In genomic region chr5:110434816-110435215, GRCm38 (mm10) we compare ENCODE assay signal across 10 mouse cellular contexts. TPM values are rescaled to one million over a fixed set of nuclear protein-coding genes. Genes with fewer than 3 reads are reported as not detected.
A peak's percentile ranks its signal among the peaks of the same experiment; 100 is the strongest.
DNase-seq lines count a peak whose midpoint lies in the region; ATAC-seq lines count a peak whose summit lies in the region.
"Had no signal": no experiment of that assay in that cellular context is flagged by ENCODE, and none has a peak within 500 bp of the region (broad histone marks: within the 10 kb centered on the region; RNA-seq: fewer than 3 reads in every experiment).

No protein-coding gene starts in this region.

- no peak for ATAC-seq in hindbrain, embryonic 11.5 days (ENCODE audit: low FRiP score)
- ATAC-seq in hematopoietic stem cell, adult 5-6 weeks (replicated peaks in 1 of 2; ENCODE audit: insufficient read depth in 1 of 2, low FRiP score in 2 of 2, low TSS enrichment in 1 of 2, low read depth in 1 of 2, poor library complexity in 2 of 2, severe bottlenecking in 2 of 2), result peak; percentile 37 to 38; a peak in 2 of 4 replicates
- no peak; the same call in 1 of the 2 replicates for ATAC-seq in kidney, embryonic 16.5 days (ENCODE audit: low FRiP score, low TSS enrichment)

- no peak overlapping the region for H3K4me3 ChIP-seq in hindbrain, embryonic 11.5 days (ENCODE audit: low read depth, low read length)
- H3K4me3 ChIP-seq in hindbrain, embryonic 10.5 days, result no peak overlapping the region
- no peak overlapping the region for H3K4me3 ChIP-seq in kidney, embryonic 16.5 days (ENCODE audit: low read length)

- DNase-seq in hindbrain, embryonic 11.5 days (ENCODE audit: low spot score), result peak; percentile 18
- DNase-seq in hindbrain, embryonic 10.5 days (ENCODE audit: low spot score), result no peak
- DNase-seq in A20 (ENCODE audit: low read depth, low spot score) (peak; percentile 41), MN1 (ENCODE audit: low spot score) (peak; percentile 20)
- DNase-seq in spleen, postnatal 36 days (ENCODE audit: low spot score in 2 of 2), result no peak
- DNase-seq in lung, postnatal 36 days, result no peak
- DNase-seq: lung, postnatal 4 days had no signal

- H3K9ac ChIP-seq in hindbrain, embryonic 11.5 days (ENCODE audit: low read depth, low read length), result no peak overlapping the region
- no peak overlapping the region for H3K9ac ChIP-seq in kidney, embryonic 16.5 days (replicated peaks; ENCODE audit: low read length)

- H3K4me2 ChIP-seq in hindbrain, embryonic 11.5 days (replicated peaks; ENCODE audit: low read depth, low read length), result no peak overlapping the region
- no peak overlapping the region for H3K4me2 ChIP-seq in kidney, embryonic 16.5 days (replicated peaks; ENCODE audit: low read depth, low read length)
- H3K4me2 ChIP-seq: heart, embryonic 11.5 days had no signal

- H3K4me1 ChIP-seq in hindbrain, embryonic 11.5 days (replicated peaks; ENCODE audit: control insufficient read depth, insufficient read depth, low read length), result no peaks in the 10 kb centered on the region
- peaks cover 29% of the 10 kb centered on the region for H3K4me1 ChIP-seq in hindbrain, embryonic 10.5 days (replicated peaks)
- peaks cover 3% of the 10 kb centered on the region; the same call in 1 of the 2 replicates for H3K4me1 ChIP-seq in kidney, embryonic 16.5 days (ENCODE audit: insufficient read depth, low read length)

- no peaks in the 10 kb centered on the region for H3K9me3 ChIP-seq in hindbrain, embryonic 11.5 days (ENCODE audit: control insufficient read depth, low read length)
- H3K9me3 ChIP-seq in hindbrain, embryonic 10.5 days, result no peaks in the 10 kb centered on the region
- H3K9me3 ChIP-seq in kidney, embryonic 16.5 days (ENCODE audit: low read length), result no peaks in the 10 kb centered on the region

- no peaks in the 10 kb centered on the region for H3K27me3 ChIP-seq in hindbrain, embryonic 11.5 days (ENCODE audit: control insufficient read depth, insufficient read depth, low read length)
- no peaks in the 10 kb centered on the region for H3K27me3 ChIP-seq in hindbrain, embryonic 10.5 days (ENCODE audit: insufficient read depth, poor library complexity, severe bottlenecking)
- no peaks in the 10 kb centered on the region for H3K27me3 ChIP-seq in kidney, embryonic 16.5 days (ENCODE audit: insufficient read depth, low read length)

- no peak overlapping the region for H3K27ac ChIP-seq in hindbrain, embryonic 11.5 days (ENCODE audit: low read depth, low read length)
- no peak overlapping the region for H3K27ac ChIP-seq in hindbrain, embryonic 10.5 days
- no peak overlapping the region for H3K27ac ChIP-seq in kidney, embryonic 16.5 days (ENCODE audit: low read length)

- peaks cover 3% of the 10 kb centered on the region; the same call in 1 of the 2 replicates for H3K36me3 ChIP-seq in hindbrain, embryonic 11.5 days (ENCODE audit: control insufficient read depth, insufficient read depth, low read length)
- H3K36me3 ChIP-seq in hindbrain, embryonic 10.5 days, result peaks cover 33% of the 10 kb centered on the region
- H3K36me3 ChIP-seq in kidney, embryonic 16.5 days (ENCODE audit: insufficient read depth, low read length), result peaks cover 21% of the 10 kb centered on the region

RNA-seq across cellular contexts. Expression of gene Fbrsl1, which starts 13.5 kb away (rescaled TPM):
- polyA plus RNA-seq in hindbrain, embryonic 11.5 days (2014; fragmentation: Nextera tagmentation; extraction: Ambion mirVana), result 15.8 and 17.5 TPM in 2 replicates
- 14.9 and 19.2 TPM in 2 replicates for polyA plus RNA-seq in hindbrain, embryonic 10.5 days (2016; fragmentation: Nextera tagmentation; extraction: Ambion mirVana)
- 16.8 and 20.1 TPM in 2 replicates for total RNA-seq in hematopoietic stem cell, adult 5-6 weeks (2017)
- polyA plus RNA-seq in kidney, embryonic 16.5 days (2015; fragmentation: Nextera tagmentation; extraction: Ambion mirVana), result 8.6 and 9.8 TPM in 2 replicates

Comparison
In these comparisons a context has a peak if more than half of its experiments do, and no peak if none do; other contexts are left out.
1. DNase-seq: peak in hindbrain, embryonic 11.5 days (single experiment), A20 (single experiment) and MN1 (single experiment); none in hindbrain, embryonic 10.5 days (single experiment), spleen, postnatal 36 days (0 of 2) and lung, postnatal 36 days (single experiment).
2. ATAC-seq: peak in hematopoietic stem cell, adult 5-6 weeks (2 of 2); none in hindbrain, embryonic 11.5 days (single experiment) and kidney, embryonic 16.5 days (single experiment).